Mouse (Mus musculus): ENCODE measurements around the gene Slc27a1. TPM values are rescaled to one million over a fixed set of nuclear protein-coding genes. Genes with fewer than 3 reads are reported as not detected.

The Slc27a1 gene
- polyA plus RNA-seq, 1 experiment from 2014 or later = 46.5 TPM

DNA sequence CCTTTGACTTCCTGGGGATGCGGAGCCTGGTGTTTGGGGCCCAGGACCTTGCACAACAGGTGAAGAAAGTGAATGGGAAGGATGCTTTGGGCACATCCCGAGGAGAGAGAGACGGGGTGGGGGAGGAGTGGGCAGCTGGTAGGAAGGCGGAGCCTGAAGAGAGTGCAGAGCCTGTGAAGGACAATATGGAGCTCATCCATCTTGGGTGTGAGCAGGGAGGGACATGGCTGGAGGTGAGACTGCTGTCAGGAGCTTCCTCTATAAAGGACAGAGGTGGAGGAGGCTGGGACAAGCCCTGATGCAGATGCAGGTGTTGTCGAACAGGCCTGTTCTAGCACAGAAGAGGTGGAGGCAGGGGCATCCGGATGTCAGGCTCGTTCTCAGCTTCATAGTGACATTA, 35.3 kb downstream of the Slc27a1 start:
- Histone ChIP-seq H3K27me3 (replicated peaks) (peaks cover 55% of the 10 kb centered on the region), H3K4me2 (replicated peaks) (no peak overlapping the region), H3K4me1 (peaks cover 16% of the 10 kb centered on the region; the same call in 1 of the 2 replicates), H3K9me3 (no peaks in the 10 kb centered on the region), H3K27ac (no peak overlapping the region), H3K9ac (no peak overlapping the region), H3K4me3 (no peak overlapping the region), H3K36me3 (peaks cover 7% of the 10 kb centered on the region; the same call in 1 of the 2 replicates)
- 53% methylated on average over 7 of the region's 7 CpGs for WGBS
- ATAC-seq (ENCODE audit: low FRiP score, low read depth) = no peak

DNA sequence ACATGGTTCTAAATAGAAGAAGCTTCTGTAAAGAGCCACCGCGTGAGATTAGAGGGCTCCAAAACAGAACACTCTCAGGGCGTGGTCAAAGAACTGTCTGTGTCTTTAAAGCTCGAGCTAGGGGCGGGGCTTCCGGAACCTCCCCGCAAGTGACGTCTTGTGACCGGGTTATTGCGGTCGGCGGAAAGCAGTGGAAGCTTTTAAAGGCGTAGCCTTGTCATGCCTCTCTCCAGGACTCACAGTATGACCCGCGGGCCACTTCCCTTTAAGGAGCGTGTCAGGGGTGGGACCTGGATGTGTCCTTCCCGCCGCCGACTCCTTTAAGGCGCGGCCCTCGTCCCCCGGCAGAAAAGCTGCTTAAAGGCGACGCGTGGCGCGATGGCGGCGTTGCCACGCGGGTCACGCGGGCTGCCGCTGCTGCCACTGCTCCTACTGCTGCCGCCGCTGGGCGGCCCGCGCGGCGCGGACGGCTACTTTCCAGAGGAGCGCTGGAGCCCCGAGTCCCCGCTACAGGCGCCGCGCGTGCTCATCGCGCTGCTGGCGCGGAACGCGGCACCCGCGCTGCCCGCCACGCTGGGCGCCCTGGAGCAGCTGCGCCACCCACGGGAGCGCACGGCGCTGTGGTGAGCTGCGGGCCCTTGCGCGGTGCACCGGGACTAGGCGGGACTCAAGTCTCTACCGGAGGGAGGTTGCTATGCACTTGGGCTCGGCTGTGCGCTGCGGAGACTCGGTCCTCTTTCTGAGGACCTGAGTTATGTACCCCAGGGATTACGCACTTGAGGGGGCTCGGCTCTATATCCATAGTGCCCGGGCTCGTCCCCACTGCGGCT, 42.4 kb downstream of the Slc27a1 start, which contains the start of gene Colgalt1:
Colgalt1 (plus strand) TSS at position 177 of the 830 bp plus-strand sequence.
- Histone ChIP-seq H3K9me3 (no peaks in the 10 kb centered on the region), H3K4me2 (replicated peaks) (peak within 1 kb of the TSS; percentile 82), H3K4me1 (peaks cover 15% of the 10 kb centered on the region), H3K36me3 (peaks cover 24% of the 10 kb centered on the region), H3K4me3 (peak within 1 kb of the TSS; percentile 83), H3K27me3 (replicated peaks) (no peaks in the 10 kb centered on the region), H3K27ac (peak within 1 kb of the TSS; percentile 82), H3K9ac (peak within 1 kb of the TSS; percentile 89)
- under 1% methylated on average over 82 of the region's 82 CpGs for WGBS
- ATAC-seq (ENCODE audit: low FRiP score, low read depth) = peak; percentile 99

DNA sequence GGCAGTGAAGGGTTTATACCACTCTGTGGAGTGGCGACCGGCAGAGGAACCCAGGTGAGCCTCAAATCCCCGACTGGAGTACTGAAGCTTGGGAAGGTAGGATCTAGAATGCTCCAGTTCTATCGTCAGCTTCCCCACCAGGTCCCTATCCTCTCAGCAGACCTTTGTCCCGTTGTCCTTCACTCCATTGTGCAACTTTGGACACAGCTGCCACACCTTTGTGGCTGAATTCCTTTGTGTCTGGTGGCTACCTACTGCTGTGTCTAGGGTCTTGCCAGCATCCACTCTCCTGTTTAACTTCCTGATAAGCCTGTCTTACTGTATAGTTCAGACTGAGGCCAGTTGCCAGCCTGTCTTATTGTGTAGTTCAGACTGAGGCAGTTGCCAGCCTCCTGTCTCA, 43.5 kb downstream of the Slc27a1 start:
- Histone ChIP-seq H3K27ac (no peak overlapping the region), H3K4me1 (peaks cover 15% of the 10 kb centered on the region), H3K9ac (peak overlapping the region; percentile 89), H3K9me3 (no peaks in the 10 kb centered on the region), H3K4me2 (replicated peaks) (peak overlapping the region; percentile 82), H3K27me3 (replicated peaks) (no peaks in the 10 kb centered on the region), H3K36me3 (peaks cover 34% of the 10 kb centered on the region), H3K4me3 (peak overlapping the region; percentile 83)
- ATAC-seq (ENCODE audit: low FRiP score, low read depth) = no peak
- 36% methylated on average over 5 of the region's 5 CpGs for WGBS

DNA sequence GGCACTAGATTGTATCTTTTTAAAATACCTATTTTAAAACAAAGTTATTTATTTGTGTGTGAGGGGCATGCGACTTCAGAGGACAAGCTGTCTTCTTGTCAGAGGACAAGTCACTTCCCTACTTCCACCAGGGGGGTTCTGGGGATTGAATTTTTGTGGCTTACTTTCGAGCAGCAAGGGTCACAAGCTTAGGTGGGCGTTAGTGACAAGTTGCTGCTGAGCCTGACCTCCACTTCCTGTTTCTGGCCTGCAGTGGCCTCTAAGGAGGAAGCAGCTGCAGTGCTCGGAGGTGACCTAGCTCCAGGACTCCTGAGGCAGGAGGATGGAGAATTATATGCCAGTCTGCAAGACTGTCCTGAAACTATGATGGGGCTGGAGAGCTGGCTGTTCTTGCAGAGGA, 44.7 kb downstream of the Slc27a1 start:
- ATAC-seq (ENCODE audit: low FRiP score, low read depth) = no peak
- H3K9ac ChIP-seq = no peak overlapping the region
- no peak overlapping the region for H3K4me3 ChIP-seq
- H3K4me2 ChIP-seq (replicated peaks) = no peak overlapping the region
- peaks cover 47% of the 10 kb centered on the region for H3K36me3 ChIP-seq
- H3K9me3 ChIP-seq = no peaks in the 10 kb centered on the region
- H3K27ac ChIP-seq = no peak overlapping the region
- H3K27me3 ChIP-seq (replicated peaks) = no peaks in the 10 kb centered on the region
- WGBS = 73% methylated on average over 4 of the region's 4 CpGs
- peaks cover 15% of the 10 kb centered on the region for H3K4me1 ChIP-seq

DNA sequence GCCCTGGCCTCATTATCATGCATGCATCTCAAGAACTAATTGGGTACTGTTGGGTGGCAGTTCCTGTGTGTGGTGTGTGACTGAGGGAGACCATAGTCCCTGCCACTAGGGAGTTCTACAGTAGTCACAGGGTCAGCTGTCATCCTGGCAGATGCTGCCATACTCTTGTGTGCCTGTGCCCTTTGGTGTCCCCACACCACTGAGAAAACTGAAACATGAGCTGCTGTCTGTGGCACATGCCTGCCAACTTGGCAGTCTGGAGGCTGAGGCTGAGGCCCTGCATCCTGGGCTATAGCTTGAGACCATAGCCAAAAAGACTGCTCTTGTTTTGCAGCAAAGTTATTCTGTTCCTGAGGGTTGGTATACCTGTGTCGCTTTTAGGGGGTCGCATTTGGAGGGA, 51.1 kb downstream of the Slc27a1 start:
- no peak overlapping the region for H3K27ac ChIP-seq
- no peak overlapping the region for H3K4me2 ChIP-seq (replicated peaks)
- 93% methylated on average over 2 of the region's 2 CpGs for WGBS
- peaks cover 93% of the 10 kb centered on the region for H3K36me3 ChIP-seq
- H3K27me3 ChIP-seq (replicated peaks) = no peaks in the 10 kb centered on the region
- H3K4me1 ChIP-seq = no peaks in the 10 kb centered on the region
- peaks cover 11% of the 10 kb centered on the region for H3K9me3 ChIP-seq
- H3K9ac ChIP-seq = no peak overlapping the region
- no peak for ATAC-seq (ENCODE audit: low FRiP score, low read depth)
- no peak overlapping the region for H3K4me3 ChIP-seq

DNA sequence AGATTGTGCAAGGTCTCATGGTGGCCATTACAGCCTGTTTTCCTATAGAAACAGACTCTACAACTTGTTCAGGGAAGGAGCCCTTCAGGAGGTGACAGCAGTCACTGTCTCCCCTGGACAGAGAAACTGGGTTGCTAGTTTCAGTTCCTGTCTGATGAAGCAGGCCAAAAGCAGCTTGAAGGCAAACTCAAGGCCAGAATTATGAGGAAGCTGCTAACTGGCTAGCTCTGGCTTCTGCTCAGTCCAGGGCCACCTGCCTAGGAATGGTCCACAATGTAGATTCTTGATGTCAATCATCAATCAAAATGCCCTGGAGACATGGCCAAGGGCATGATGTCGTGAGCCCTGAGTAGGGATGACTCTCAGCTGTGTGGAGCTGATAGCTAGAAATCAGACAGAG, 56.4 kb downstream of the Slc27a1 start:
- H3K36me3 ChIP-seq = peaks cover 47% of the 10 kb centered on the region
- 63% methylated on average over 1 of the region's 1 CpGs for WGBS
- peaks cover 7% of the 10 kb centered on the region for H3K27me3 ChIP-seq (replicated peaks)
- no peak for ATAC-seq (ENCODE audit: low FRiP score, low read depth)
- peaks cover 12% of the 10 kb centered on the region for H3K4me1 ChIP-seq
- H3K9ac ChIP-seq = no peak overlapping the region
- H3K4me3 ChIP-seq = no peak overlapping the region
- H3K4me2 ChIP-seq (replicated peaks) = no peak overlapping the region
- peaks cover 11% of the 10 kb centered on the region for H3K9me3 ChIP-seq
- no peak overlapping the region for H3K27ac ChIP-seq

DNA sequence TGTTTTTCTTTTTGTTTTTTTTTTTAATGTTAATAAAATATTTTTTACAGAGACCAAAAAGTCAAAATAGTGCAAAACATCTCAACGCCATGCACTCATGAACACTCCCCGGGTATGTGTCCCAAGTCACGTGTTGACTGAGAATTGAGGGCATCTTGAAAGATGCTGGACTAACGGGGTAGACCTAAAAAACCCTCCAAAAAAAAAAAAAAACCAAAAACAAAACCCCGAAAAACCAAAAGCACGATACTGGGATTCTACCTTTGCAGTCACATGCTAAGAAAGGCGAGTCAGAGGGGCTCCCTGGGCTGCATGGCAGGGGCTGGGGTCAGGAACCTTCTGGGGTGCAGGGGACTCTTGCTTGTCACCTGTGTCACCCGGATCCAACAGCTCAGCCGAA, 58.1 kb downstream of the Slc27a1 start:
- peaks cover 11% of the 10 kb centered on the region for H3K9me3 ChIP-seq
- peaks cover 13% of the 10 kb centered on the region for H3K4me1 ChIP-seq
- no peak overlapping the region for H3K27ac ChIP-seq
- peaks cover 30% of the 10 kb centered on the region for H3K36me3 ChIP-seq
- no peak overlapping the region for H3K4me2 ChIP-seq (replicated peaks)
- no peak for ATAC-seq (ENCODE audit: low FRiP score, low read depth)
- no peak overlapping the region for H3K4me3 ChIP-seq
- peaks cover 22% of the 10 kb centered on the region for H3K27me3 ChIP-seq (replicated peaks)
- no peak overlapping the region for H3K9ac ChIP-seq
- whole genome bisulfite sequencing = 85% methylated on average over 9 of the region's 9 CpGs

DNA sequence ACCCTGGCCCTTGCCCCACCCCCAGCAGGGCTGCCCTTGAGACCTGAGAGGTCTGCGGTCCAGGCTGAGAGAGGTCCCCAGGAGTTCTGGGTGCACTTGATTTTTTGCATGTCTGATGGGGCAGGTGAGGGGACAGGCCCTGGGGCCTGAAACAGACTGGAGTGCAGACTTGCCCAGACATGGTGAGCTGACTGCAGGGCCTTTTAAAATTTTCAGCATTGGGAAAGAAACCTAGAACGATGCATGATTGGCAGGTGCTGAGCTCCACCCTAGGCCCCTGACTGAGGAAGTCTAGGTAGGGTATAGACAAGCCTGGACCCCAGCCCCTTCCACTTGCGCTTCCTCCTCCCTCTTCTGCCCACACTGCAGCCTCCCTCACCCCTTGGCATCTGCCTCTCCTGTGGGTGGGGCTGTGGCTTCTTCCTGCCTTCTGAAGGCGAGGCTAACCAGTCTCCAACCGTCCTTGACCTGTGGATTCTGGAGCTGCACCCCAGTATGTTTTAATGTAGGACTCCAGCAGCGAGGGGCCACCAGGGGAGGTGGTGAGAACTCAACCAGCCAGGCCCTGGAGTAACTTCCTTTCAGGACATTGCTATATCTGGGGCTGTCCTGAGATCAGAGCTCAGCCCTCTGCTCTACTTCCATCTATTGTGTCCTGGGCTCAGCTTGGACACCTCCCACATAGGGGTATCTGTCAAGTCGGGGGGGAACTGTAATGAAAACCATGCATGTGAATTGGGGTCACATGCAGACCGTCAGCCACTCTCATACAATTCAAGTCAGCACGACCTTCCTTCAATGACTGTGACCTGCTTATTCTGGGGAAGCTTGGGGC, 58.8 kb downstream of the Slc27a1 start:
- no peak for ATAC-seq (ENCODE audit: low FRiP score, low read depth)
- peaks cover 13% of the 10 kb centered on the region for H3K4me1 ChIP-seq
- peaks cover 24% of the 10 kb centered on the region for H3K27me3 ChIP-seq (replicated peaks)
- H3K9me3 ChIP-seq = peaks cover 6% of the 10 kb centered on the region
- H3K4me2 ChIP-seq (replicated peaks) = 0 out of 2 replicates have a peak overlapping the region, but pooled peaks have one; percentile 5
- H3K4me3 ChIP-seq = no peak overlapping the region
- H3K9ac ChIP-seq = no peak overlapping the region
- H3K36me3 ChIP-seq = peaks cover 23% of the 10 kb centered on the region
- H3K27ac ChIP-seq = no peak overlapping the region
- WGBS = 54% methylated on average over 9 of the region's 9 CpGs

DNA sequence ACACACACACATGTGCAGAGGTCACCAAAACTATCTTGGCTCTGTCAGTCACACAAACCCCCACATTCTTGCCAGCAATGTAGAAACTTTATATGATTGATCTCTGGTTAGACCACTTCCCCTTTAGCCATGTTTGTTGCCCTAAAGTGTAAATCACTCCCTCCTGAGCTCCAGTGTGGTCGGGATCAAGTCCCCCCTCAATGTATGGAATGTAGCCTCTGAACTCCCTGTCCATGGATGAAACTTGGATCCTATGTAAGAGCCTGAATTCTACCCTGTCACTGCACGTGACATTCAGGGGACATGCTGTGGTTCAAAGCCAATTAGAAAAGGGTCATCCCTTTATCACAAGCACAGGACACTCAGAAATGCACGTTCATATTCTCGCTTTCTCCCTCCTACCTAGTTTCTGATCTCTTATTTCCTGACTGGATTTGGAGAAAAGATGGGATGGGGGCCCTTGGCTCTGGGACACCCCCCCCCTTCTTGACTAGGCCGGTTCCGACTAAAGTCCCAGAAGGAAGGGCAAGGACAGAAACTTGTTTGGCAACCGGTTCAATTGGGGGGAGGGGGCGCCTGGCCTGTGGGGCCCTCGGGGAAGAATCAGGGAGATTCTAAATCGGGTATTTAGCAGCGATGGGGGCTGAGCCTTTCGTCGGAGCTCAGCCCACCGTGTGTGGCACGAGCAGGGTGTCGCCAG, 59.9 kb downstream of the Slc27a1 start:
- WGBS = 10% methylated on average over 16 of the region's 16 CpGs
- no peak for ATAC-seq (ENCODE audit: low FRiP score, low read depth)
- H3K27ac ChIP-seq = no peak overlapping the region
- peaks cover 29% of the 10 kb centered on the region for H3K27me3 ChIP-seq (replicated peaks)
- H3K4me3 ChIP-seq = peak overlapping the region; percentile 49
- peak overlapping the region; percentile 88 for H3K4me2 ChIP-seq (replicated peaks)
- H3K9me3 ChIP-seq = peaks cover 10% of the 10 kb centered on the region
- peak overlapping the region; percentile 56 for H3K9ac ChIP-seq
- H3K4me1 ChIP-seq = peaks cover 13% of the 10 kb centered on the region
- H3K36me3 ChIP-seq = peaks cover 12% of the 10 kb centered on the region

DNA sequence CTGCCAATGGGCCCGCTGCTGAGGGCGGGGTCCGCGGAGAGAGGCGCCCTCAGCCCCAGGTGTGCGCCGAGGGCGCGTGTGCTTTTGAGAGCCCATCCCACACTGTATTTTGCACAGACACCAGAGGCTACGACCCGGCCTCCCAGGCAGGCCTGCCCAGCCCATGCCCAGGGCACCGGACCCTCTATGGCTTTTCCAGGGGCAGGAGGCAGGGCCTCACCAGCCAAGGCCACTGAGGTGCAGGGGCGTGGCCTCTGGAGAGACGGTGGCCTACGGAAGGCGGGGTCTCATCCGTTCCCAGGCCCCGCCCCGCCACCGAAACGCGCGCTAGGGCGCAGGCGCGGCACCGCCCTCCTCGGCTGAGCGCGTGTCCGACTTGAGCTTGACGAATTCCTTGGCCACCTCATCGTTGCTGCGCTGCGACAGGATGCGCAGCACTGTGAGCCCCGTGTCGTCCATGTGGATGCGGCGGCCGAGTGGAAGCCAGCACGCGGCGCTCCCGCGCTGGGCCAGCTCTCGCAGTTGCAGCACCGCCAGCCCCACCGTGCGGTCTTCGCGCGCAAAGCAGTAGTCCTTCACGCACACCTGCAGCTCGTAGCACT, 60.5 kb downstream of the Slc27a1 start:
- Histone ChIP-seq H3K27me3 (replicated peaks) (peaks cover 36% of the 10 kb centered on the region), H3K9me3 (peaks cover 10% of the 10 kb centered on the region), H3K4me2 (replicated peaks) (peak overlapping the region; percentile 88), H3K9ac (peak overlapping the region; percentile 56), H3K4me3 (peak overlapping the region; percentile 49), H3K27ac (no peak overlapping the region), H3K4me1 (peaks cover 13% of the 10 kb centered on the region), H3K36me3 (peaks cover 7% of the 10 kb centered on the region)
- WGBS = under 1% methylated on average over 54 of the region's 55 CpGs
- ATAC-seq (ENCODE audit: low FRiP score, low read depth) = peak; percentile 86

DNA sequence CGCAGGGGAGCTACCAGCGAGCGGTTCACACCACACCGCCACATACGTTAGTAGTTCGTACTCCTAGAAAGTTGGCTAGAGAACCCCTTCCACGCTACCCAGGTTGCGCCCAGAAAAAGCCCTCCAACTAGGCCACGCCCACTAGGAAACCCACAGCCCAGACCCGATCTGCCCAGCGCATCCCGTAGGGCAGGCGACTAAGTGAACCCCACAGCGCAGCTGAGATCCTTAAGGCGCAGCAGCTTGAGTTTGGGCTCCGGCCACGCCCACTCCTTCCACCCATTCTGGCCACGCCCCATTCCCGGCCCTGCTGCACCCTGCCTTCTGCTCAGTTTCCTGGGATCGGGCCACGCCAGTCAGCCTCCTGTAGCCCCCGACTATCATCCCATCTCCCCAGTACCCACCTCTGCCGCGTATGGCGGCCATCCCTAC, 61.1 kb downstream of the Slc27a1 start:
- H3K27ac ChIP-seq = no peak overlapping the region
- peak overlapping the region; percentile 49 for H3K4me3 ChIP-seq
- H3K36me3 ChIP-seq = peaks cover 1% of the 10 kb centered on the region; the same call in 1 of the 2 replicates
- peak; percentile 27 for ATAC-seq (ENCODE audit: low FRiP score, low read depth)
- peak overlapping the region; percentile 56; the same call in 1 of the 2 replicates for H3K9ac ChIP-seq
- WGBS = 2% methylated on average over 25 of the region's 25 CpGs
- H3K4me2 ChIP-seq (replicated peaks) = peak overlapping the region; percentile 88
- peaks cover 10% of the 10 kb centered on the region for H3K9me3 ChIP-seq
- H3K4me1 ChIP-seq = peaks cover 17% of the 10 kb centered on the region
- H3K27me3 ChIP-seq (replicated peaks) = peaks cover 41% of the 10 kb centered on the region

All from neural tube, embryonic 12.5 days (tissue).